Mouse (Mus musculus) heart, embryonic 14.5 days (tissue): Measurements from ENCODE around the gene Tex11. TPM values are rescaled to one million over a fixed set of nuclear protein-coding genes. Genes with fewer than 3 reads are reported as not detected.

Experiments used
- ATAC-seq: fragments of 200-750 bp; cut with Nextera tagmentation; 2 replicates; pipeline ENCODE4 v1.8.0; 2017; ENCODE audit warnings: low read depth, moderate TSS enrichment; ENCODE audit not compliant: insufficient number of reproducible peaks, insufficient read depth, low FRiP score
- H3K27ac ChIP-seq, 2 experiments: fragments of 200-500 bp in 1 of 2; fragments of 300-500 bp in 1 of 2; sonication (generic) in 1 of 2; replicated peaks in 1 of 2; 2 replicates each; pipeline ENCODE4 v1.5.1; 2012 to 2014; ENCODE audit warnings: low read depth in 2 of 2, low read length in 2 of 2, control low read depth in 1 of 2, mild to moderate bottlenecking in 1 of 2, mixed read lengths in 1 of 2; ENCODE audit not compliant: control insufficient read depth in 1 of 2, insufficient read depth in 1 of 2
- H3K27me3 ChIP-seq: fragments of 300-500 bp; sonication (generic); 2 replicates; pipeline ENCODE4 v1.6.1; 2014; ENCODE audit warnings: mild to moderate bottlenecking, low read length, control low read depth; ENCODE audit not compliant: control insufficient read depth, insufficient read depth
- H3K36me3 ChIP-seq: fragments of 300-500 bp; sonication (generic); 2 replicates; pipeline ENCODE4 v1.6.1; 2014; ENCODE audit warnings: mild to moderate bottlenecking, control low read depth, low read length, mixed read lengths; ENCODE audit not compliant: control insufficient read depth, insufficient read depth
- H3K4me1 ChIP-seq, 2 experiments: fragments of 200-500 bp in 1 of 2; fragments of 300-500 bp in 1 of 2; sonication (generic) in 1 of 2; 2 replicates each; pipeline ENCODE4 v1.6.1; 2012 to 2014; ENCODE audit warnings: low read length in 2 of 2, control low read depth in 1 of 2, mixed read lengths in 1 of 2; ENCODE audit not compliant: control insufficient read depth in 2 of 2, insufficient read depth in 2 of 2
- H3K4me2 ChIP-seq: fragments of 300-500 bp; sonication (generic); 2 replicates; pipeline ENCODE4 v1.6.1; 2014; ENCODE audit warnings: mild to moderate bottlenecking, low read length
- H3K4me3 ChIP-seq, 2 experiments: fragments of 200-500 bp in 1 of 2; fragments of 300-500 bp in 1 of 2; sonication (generic) in 1 of 2; 2 replicates each; pipeline ENCODE4 v1.5.1; 2012 to 2014; ENCODE audit warnings: low read length in 2 of 2, mild to moderate bottlenecking in 2 of 2, control low read depth in 1 of 2, low read depth in 1 of 2, moderate library complexity in 1 of 2; ENCODE audit not compliant: control insufficient read depth in 1 of 2, insufficient read depth in 1 of 2
- H3K9ac ChIP-seq: fragments of 300-500 bp; sonication (generic); 2 replicates; pipeline ENCODE4 v1.6.1; 2014; ENCODE audit warnings: mild to moderate bottlenecking, low read length
- H3K9me3 ChIP-seq: fragments of 300-500 bp; sonication (generic); 2 replicates; pipeline ENCODE4 v1.6.1; 2016; ENCODE audit warnings: low read length, control low read depth; ENCODE audit not compliant: control insufficient read depth
- WGBS: fragments of 180-500 bp; shearing (Covaris S2); extraction: QIAGEN DNeasy Blood & Tissue Kit; methylation state at CpG from one replicate; pipeline ENCODE4 v1.1.7; 2014; 5-methylcytosine and 5-hydroxymethylcytosine counted together
- polyA plus RNA-seq: library from polyadenylated mRNA; unstranded; fragments of >200 nt; fragmentation: Nextera tagmentation; extraction: Ambion mirVana; gene quantifications from 2 replicates; pipeline ENCODE4 v1.2.1, GENCODE M21; 2014

The Tex11 gene
- polyA plus RNA-seq, 1 experiment from 2014 or later = 0.15 TPM

DNA sequence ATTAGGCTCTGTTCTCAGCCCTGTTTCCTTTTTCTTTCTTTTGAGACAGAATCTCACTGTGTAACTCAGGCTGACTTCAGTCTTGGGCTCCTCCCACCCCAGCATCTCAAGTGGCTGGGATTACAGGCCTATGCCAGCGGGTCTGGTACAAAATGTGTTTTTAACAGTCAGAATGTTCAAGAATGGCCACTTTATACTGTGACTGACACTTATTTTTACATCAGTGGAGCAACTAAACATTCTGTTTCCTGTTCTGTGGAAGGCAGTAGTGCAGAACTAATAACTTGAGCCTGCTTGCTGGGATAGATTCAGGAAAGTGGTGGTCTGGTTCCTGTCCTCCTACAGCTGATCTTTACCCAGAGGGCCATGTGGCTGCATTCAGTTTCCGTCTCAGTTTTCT lies 258.8 kb downstream of the Tex11 start:
- Histone ChIP-seq H3K36me3 (0 out of 2 replicates have a peak, but pooled peaks cover 4% of the 10 kb centered on the region), H3K4me1 (peaks cover 6 to 7% of the 10 kb centered on the region in 2 experiments; a peak in 3 of 4 replicates), H3K27me3 (no peaks in the 10 kb centered on the region), H3K4me2 (no peak overlapping the region), H3K27ac (peak overlapping the region in 1 of 2 experiments; percentile 33; a peak in 1 of 4 replicates), H3K9me3 (no peaks in the 10 kb centered on the region), H3K9ac (no peak overlapping the region), H3K4me3 (no peak overlapping the region)
- no peak for ATAC-seq
- WGBS = 31% methylated on average over 2 of the region's 2 CpGs

DNA sequence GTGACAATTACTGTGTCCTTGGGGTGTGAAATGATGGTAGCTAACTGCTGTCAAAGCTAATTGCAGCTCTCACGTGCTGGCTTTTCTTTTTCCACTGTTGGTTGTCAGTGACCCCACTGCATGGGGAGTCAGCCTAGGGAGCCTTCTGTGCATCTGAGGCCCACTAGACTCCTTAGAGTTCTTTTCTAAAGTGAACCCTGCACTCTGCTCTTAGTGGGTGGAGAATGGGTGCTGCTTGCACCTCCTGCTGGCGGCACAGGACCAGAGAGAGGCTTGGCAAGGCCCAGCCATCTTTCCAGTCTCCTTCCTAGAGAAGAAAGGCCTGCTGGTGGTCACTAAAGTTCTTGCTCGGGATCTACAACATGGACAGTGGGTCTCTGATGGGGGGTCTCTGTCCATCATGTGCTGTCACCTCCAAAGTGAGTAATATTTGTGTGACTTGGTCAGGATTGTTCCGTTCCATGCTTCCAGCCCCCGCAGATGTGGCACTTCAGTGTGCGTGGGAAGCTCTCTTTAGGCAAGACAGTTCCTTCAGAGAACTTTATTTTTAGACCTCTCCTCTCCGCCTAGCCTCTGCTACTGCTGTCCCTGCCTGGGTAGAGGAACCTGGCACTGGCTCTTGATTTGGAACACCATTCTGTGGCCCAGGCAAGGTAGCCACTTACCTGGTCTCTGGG lies 261.5 kb downstream of the Tex11 start:
- 0 out of 2 replicates have a peak, but pooled peaks cover 4% of the 10 kb centered on the region for H3K36me3 ChIP-seq
- H3K9ac ChIP-seq = no peak overlapping the region
- 49% methylated on average over 7 of the region's 7 CpGs for WGBS
- ATAC-seq = no peak
- H3K4me2 ChIP-seq = no peak overlapping the region
- peaks cover 6 to 13% of the 10 kb centered on the region in 2 experiments; a peak in 3 of 4 replicates for H3K4me1 ChIP-seq
- peak overlapping the region; percentile 30 to 35; a peak in 1 of 4 replicates for H3K27ac ChIP-seq
- no peak overlapping the region for H3K4me3 ChIP-seq
- no peaks in the 10 kb centered on the region for H3K27me3 ChIP-seq
- H3K9me3 ChIP-seq = no peaks in the 10 kb centered on the region

DNA sequence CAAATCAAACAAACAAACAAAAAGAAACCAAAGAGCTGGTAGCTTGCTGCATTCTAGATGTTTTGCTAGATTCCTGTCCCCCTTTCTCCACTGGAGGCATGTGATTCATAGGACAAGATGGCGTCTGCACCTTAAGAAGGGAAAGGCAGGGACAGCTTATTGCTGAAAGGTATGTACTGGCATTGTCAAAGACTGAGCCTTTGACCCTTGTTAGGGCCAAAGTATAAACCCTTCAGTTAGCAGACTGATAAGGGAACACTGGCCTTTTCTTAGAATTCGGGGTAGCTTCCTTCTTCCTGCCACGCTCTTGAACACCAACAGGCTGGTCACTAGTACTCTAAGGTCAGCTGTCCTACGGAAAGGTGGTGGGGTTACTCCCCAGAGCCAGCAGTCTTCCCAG lies 262.1 kb downstream of the Tex11 start:
- H3K4me3 ChIP-seq = no peak overlapping the region
- no peak for ATAC-seq
- peaks cover 6 to 13% of the 10 kb centered on the region in 2 experiments; a peak in 3 of 4 replicates for H3K4me1 ChIP-seq
- H3K9ac ChIP-seq = no peak overlapping the region
- no peaks in the 10 kb centered on the region for H3K9me3 ChIP-seq
- 68% methylated on average over 4 of the region's 4 CpGs for WGBS
- no peaks in the 10 kb centered on the region for H3K27me3 ChIP-seq
- H3K27ac ChIP-seq = peak overlapping the region in 1 of 2 experiments; percentile 9; a peak in 1 of 4 replicates
- 0 out of 2 replicates have a peak, but pooled peaks cover 4% of the 10 kb centered on the region for H3K36me3 ChIP-seq
- H3K4me2 ChIP-seq = no peak overlapping the region

- Histone ChIP-seq H3K4me1 (peaks cover 6 to 13% of the 10 kb centered on the region in 2 experiments; a peak in 3 of 4 replicates), H3K9me3 (no peaks in the 10 kb centered on the region), H3K4me2 (no peak overlapping the region), H3K27me3 (no peaks in the 10 kb centered on the region), H3K4me3 (no peak overlapping the region), H3K9ac (no peak overlapping the region), H3K27ac (no peak overlapping the region), H3K36me3 (0 out of 2 replicates have a peak, but pooled peaks cover 4% of the 10 kb centered on the region)
- WGBS = 72% methylated on average over 3 of the region's 3 CpGs
- ATAC-seq = no peak
Observed at GRCm38 (mm10) chrX:100796741-100797090, 262.8 kb downstream of the Tex11 start.

DNA sequence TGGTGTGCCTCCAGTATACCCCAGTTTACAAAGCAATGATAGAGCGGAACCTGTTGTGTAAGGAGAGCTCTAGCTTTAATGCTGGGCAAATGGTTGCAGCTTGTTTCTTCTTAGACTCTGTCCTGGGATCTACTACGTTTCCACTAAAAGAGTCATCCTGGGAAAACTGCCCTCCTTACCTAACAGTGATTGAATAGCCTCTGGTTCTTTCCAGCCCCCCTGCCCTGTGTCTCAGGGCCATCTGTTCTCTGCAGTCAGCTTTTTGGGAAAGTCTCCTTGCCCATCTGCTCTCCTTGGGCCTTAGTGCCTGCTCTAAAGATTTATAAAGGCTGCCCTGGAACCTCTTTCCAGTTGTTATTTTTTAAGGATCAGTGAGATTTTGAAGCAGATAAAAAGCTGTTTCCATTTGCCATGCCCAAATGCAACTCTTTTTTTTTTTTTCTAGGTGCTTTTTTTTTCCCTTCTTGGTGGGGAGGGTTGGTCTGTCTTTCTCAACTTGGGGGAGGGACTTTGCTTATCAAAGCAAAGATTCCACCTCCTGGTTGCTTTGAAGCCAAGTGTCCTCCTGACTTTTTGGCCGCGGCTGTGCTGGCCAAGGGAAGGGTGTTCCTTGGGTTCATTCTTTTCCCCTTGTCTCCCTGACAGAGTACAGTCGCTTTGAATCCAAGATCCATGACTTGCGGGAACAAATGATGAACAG lies 263.3 kb downstream of the Tex11 start:
- 69% methylated on average over 6 of the region's 6 CpGs for WGBS
- no peak overlapping the region for H3K9ac ChIP-seq
- H3K9me3 ChIP-seq = no peaks in the 10 kb centered on the region
- no peaks in the 10 kb centered on the region for H3K27me3 ChIP-seq
- no peak overlapping the region for H3K4me3 ChIP-seq
- ATAC-seq = no peak
- 0 out of 2 replicates have a peak, but pooled peaks cover 4% of the 10 kb centered on the region for H3K36me3 ChIP-seq
- peaks cover 6 to 13% of the 10 kb centered on the region in 2 experiments; a peak in 3 of 4 replicates for H3K4me1 ChIP-seq
- no peak overlapping the region for H3K4me2 ChIP-seq
- no peak overlapping the region for H3K27ac ChIP-seq

GRCm38 (mm10) chrX:100789322-100789721 lies 270.1 kb downstream of the Tex11 start:
- H3K9ac ChIP-seq = no peak overlapping the region
- WGBS = 84% methylated on average over 4 of the region's 4 CpGs
- no peaks in the 10 kb centered on the region for H3K9me3 ChIP-seq
- no peak for ATAC-seq
- H3K4me2 ChIP-seq = no peak overlapping the region
- no peaks in the 10 kb centered on the region for H3K27me3 ChIP-seq
- no peak overlapping the region for H3K27ac ChIP-seq
- H3K36me3 ChIP-seq = no peaks in the 10 kb centered on the region
- H3K4me3 ChIP-seq = no peak overlapping the region
- no peaks in the 10 kb centered on the region for H3K4me1 ChIP-seq
